Mouse (Mus musculus) spleen, adult 2 months (tissue): ENCODE measurements around the gene Pdap1. TPM values are rescaled to one million over a fixed set of nuclear protein-coding genes. Genes with fewer than 3 reads are reported as not detected.

Source experiments
- DNase-seq, 2 experiments: peaks; one replicate each; pipeline versions ENCODE4 v3.0.0 to v3.0.0-alpha.2; 2012 to 2021; ENCODE audit warnings: low spot score in 2 of 2, low read depth in 1 of 2
- H3K27ac ChIP-seq: fragments of 200-500 bp; 2 replicates; pipeline ENCODE4 v1.5.1; 2012; ENCODE audit warnings: low read length, inconsistent platforms; ENCODE audit not compliant: insufficient read depth
- H3K27me3 ChIP-seq: fragments of 200-500 bp; 2 replicates; pipeline ENCODE4 v1.6.1; 2012; ENCODE audit warnings: mild to moderate bottlenecking, moderate library complexity, low read length, inconsistent platforms; ENCODE audit not compliant: control insufficient read depth, insufficient read depth
- H3K36me3 ChIP-seq: fragments of 200-500 bp; 2 replicates; pipeline ENCODE4 v1.6.1; 2012; ENCODE audit warnings: mild to moderate bottlenecking, low read length, inconsistent platforms; ENCODE audit not compliant: control insufficient read depth, insufficient read depth
- H3K4me1 ChIP-seq: fragments of 200-500 bp; 2 replicates; pipeline ENCODE4 v1.6.1; 2011; ENCODE audit warnings: inconsistent platforms; ENCODE audit not compliant: control insufficient read depth, insufficient read depth, insufficient read length
- H3K4me3 ChIP-seq: fragments of 200-500 bp; 2 replicates; pipeline ENCODE4 v1.5.1; 2011; ENCODE audit warnings: mild to moderate bottlenecking, inconsistent platforms; ENCODE audit not compliant: insufficient read depth, insufficient read length; ENCODE audit errors: extremely low read depth
- CTCF ChIP-seq: fragments of 200-500 bp; IDR thresholded peaks from 2 replicates; pipeline ENCODE4 v1.5.1; 2011; ENCODE audit warnings: mild to moderate bottlenecking, inconsistent platforms; ENCODE audit not compliant: insufficient read depth, insufficient read length, insufficient replicate concordance; ENCODE audit errors: extremely low read depth
- POLR2A ChIP-seq: fragments of 200-500 bp; IDR thresholded peaks from 2 replicates; pipeline ENCODE4 v1.6.1; 2011; ENCODE audit warnings: low read depth, low read length, inconsistent platforms
- WGBS: fragments of 180-500 bp; shearing (Covaris S2); methylation state at CpG from one replicate; pipeline ENCODE4 v1.1.7; 2018; 5-methylcytosine and 5-hydroxymethylcytosine counted together
- polyA plus RNA-seq: library from polyadenylated mRNA; depleted of rRNA; stranded (reverse); fragments of >200 nt; gene quantifications from 2 replicates; pipeline ENCODE4 v1.2.3, GENCODE M21; 2012; rRNA removed

Pdap1 gene
- polyA plus RNA-seq: 17.8 and 18.4 TPM in 2 replicates

DNA sequence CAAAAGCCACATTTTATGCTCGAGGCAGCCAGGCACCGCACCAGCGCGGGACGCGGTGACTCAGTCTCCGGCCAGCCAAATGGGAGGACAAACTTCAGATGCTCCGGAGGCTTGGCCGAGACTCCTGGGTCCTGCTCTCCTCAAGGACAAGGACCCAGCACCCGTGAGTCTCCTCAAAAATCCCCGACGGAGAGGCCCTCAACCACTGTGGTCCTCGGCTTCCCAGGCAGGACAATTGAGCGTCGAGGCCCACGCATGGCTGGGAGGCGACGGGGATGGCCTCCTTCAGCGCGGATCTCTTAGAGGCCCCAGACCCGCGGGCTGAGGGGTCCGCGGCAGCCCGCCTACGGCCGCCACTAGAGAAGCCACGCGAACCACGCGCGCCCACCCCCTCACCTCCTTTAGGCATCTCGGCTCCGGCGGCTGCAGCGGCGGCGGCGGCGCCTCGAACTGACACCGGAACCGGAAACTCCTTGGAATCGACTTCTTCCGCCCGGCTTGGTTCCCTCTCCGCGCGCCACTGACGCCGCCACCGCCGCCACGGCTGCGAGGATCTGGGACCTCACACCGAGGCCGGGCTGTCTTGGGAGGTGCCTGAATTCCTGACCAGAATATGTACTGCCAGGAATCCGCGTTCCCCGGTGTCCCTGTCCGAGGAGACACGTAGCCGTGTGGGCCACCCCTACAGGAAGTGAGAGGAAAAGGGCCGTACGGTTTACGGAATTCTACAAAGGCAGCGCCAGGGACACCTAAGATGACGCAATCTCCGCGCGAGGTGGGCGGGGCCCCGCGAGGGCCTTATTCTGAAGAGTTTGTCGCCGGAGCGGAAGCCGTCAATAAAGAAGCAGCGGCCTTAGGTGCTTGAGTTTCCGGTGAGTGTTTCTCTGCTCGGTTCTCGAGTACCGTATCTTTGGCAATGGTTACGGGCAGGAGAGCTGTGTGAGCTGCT, at the start of gene Pdap1, which contains the start of gene Bud31:
Pdap1 (minus strand) TSS at position 668 of the 949 bp plus-strand sequence.
Bud31 (plus strand) TSS at position 792 of the 949 bp plus-strand sequence.
- peak; percentile 78 for TF ChIP-seq POLR2A
- TF ChIP-seq CTCF: no peak
- Histone ChIP-seq H3K4me3 (peak within 1 kb of the TSS; percentile 96), H3K4me1 (no peaks in the 10 kb centered on the region; the same call in 1 of the 2 replicates), H3K36me3 (peaks cover 19% of the 10 kb centered on the region), H3K27ac (peak within 1 kb of the TSS; percentile 96), H3K27me3 (no peaks in the 10 kb centered on the region)
- whole genome bisulfite sequencing: under 1% methylated on average over 84 of the region's 84 CpGs
- DNase-seq: peak; percentile 86 to 90

DNA sequence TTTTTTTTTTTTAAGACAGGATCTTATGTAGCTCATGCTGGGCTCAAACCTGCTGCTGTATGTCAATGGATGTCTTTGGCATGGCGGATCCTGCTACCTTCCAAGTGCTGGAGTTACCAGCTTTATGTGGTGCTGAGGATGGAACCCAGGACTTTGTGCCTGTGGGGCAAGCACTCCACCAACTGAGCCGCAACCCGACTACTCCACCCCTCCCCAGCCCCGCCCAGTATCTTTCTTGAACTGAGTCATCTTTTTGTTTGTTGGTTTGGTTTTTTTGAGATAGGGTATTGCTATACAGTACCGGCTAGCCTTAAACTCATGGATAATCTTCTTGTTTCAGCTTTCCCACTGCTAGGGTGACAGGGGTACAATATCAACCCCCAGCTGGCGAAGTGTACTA, 49.4 kb upstream of the Pdap1 start:
- Histone ChIP-seq H3K4me1 (no peaks in the 10 kb centered on the region; the same call in 1 of the 2 replicates), H3K36me3 (peaks cover 25% of the 10 kb centered on the region), H3K4me3 (no peak overlapping the region), H3K27me3 (no peaks in the 10 kb centered on the region), H3K27ac (no peak overlapping the region)
- TF ChIP-seq POLR2A: no peak
- no peak for TF ChIP-seq CTCF
- DNase-seq: no peak
- 87% methylated on average over 6 of the region's 6 CpGs for WGBS

DNA sequence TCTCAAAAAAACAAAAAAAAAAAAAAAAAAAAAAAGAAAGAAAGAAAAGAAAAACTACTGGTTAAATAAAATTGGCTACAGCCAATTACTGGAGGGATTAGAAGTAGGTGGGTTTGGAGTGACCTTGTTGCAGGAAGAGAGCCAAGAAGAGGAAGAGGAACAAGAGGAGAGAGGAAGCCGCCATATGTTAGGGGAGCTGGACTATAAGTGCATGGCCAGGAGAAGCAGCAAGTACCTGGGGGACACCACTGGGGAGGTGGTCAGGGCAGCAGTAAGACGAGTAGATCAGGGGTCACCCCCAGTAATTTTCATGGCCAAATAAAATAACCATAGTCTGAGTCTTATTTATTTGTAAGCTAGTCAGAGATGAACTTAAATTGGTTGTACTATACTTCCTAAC, 45.2 kb upstream of the Pdap1 start:
- Histone ChIP-seq H3K4me3 (no peak overlapping the region), H3K27me3 (no peaks in the 10 kb centered on the region), H3K27ac (no peak overlapping the region), H3K4me1 (no peaks in the 10 kb centered on the region), H3K36me3 (peaks cover 48% of the 10 kb centered on the region)
- WGBS: 86% methylated on average over 2 of the region's 2 CpGs
- TF ChIP-seq POLR2A (no peak), CTCF (no peak)
- no peak for DNase-seq

DNA sequence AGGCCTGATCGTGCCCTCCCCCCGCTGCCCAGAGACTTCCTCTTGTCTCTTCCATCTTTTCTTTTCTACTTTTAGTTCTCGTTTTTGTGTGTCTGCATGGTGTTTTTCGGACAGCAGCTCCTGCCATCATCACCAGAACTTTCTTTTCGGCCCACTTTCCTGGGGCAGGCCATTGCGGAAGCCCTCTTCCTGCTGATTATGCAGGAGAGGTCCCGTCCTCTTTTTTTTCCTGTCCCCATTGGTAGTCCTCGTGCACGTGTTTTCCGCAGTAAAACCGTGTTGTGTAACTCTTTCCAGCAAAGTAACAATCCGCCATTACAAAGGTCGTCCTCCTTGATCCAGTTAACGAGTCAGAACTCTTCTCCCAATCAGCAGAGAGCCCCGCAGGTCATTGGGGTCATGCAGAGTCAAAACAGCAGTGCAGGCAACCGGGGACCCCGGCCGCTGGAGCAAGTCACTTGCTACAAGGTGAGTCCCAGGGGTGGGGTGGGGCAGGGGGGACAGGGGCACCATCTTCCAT, 38.5 kb upstream of the Pdap1 start:
- no peak overlapping the region for H3K27ac ChIP-seq
- H3K4me1 ChIP-seq: no peaks in the 10 kb centered on the region
- H3K4me3 ChIP-seq: no peak overlapping the region
- WGBS: 82% methylated on average over 18 of the region's 18 CpGs
- DNase-seq: no peak
- TF ChIP-seq CTCF: no peak
- no peak for TF ChIP-seq POLR2A
- H3K27me3 ChIP-seq: no peaks in the 10 kb centered on the region
- H3K36me3 ChIP-seq: peaks cover 47% of the 10 kb centered on the region

GRCm38 (mm10) chr5:145167306-145167661, 27.2 kb upstream of the Pdap1 start:
- H3K4me1 ChIP-seq: peaks cover 9% of the 10 kb centered on the region; the same call in 1 of the 2 replicates

GRCm38 (mm10) chr5:145166536-145167305, 26.7 kb upstream of the Pdap1 start, which contains the start of the genes Ptcd1 and Cpsf4:
Gene Ptcd1, minus strand, starts transcription at chr5:145167108.
Gene Cpsf4, plus strand, starts transcription at chr5:145167213.
- peaks cover 9% of the 10 kb centered on the region; the same call in 1 of the 2 replicates for H3K4me1 ChIP-seq
- WGBS: under 1% methylated on average over 51 of the region's 51 CpGs
- no peaks in the 10 kb centered on the region for H3K27me3 ChIP-seq
- H3K36me3 ChIP-seq: peaks cover 9% of the 10 kb centered on the region
- H3K4me3 ChIP-seq: peak within 1 kb of the TSS; percentile 84
- no peak for TF ChIP-seq CTCF
- TF ChIP-seq POLR2A: peak; percentile 57
- peak within 1 kb of the TSS; percentile 70 for H3K27ac ChIP-seq
- peak; percentile 95 to 98 for DNase-seq

More at GRCm38 (mm10) chr5:145167306-145167661, 27.2 kb upstream of the Pdap1 start:
- no peak for DNase-seq
- under 1% methylated on average over 28 of the region's 28 CpGs for WGBS
- no peaks in the 10 kb centered on the region for H3K27me3 ChIP-seq
- no peak for TF ChIP-seq POLR2A
- TF ChIP-seq CTCF: no peak
- peak overlapping the region; percentile 84 for H3K4me3 ChIP-seq
- H3K36me3 ChIP-seq: peaks cover 10% of the 10 kb centered on the region
- H3K27ac ChIP-seq: peak overlapping the region; percentile 70
